Mouse (Mus musculus) megakaryocyte, adult 5-6 weeks (primary cell): ENCODE data around the gene Guca1a. TPM values are rescaled to one million over a fixed set of nuclear protein-coding genes. Genes with fewer than 3 reads are reported as not detected.

Experiments
- ATAC-seq: 2 replicates; pipeline ENCODE4 v1.8.0; 2016; ENCODE audit warnings: mild to moderate bottlenecking, inconsistent platforms; ENCODE audit not compliant: poor library complexity, severe bottlenecking
- total RNA-seq, 2 experiments: library from RNA; stranded (forward) in 1 of 2; stranded (reverse) in 1 of 2; fragments of 153-499, 151-499 nt in 1 of 2; fragments of 221-1000, 200-1000 nt in 1 of 2; gene quantifications; 2 replicates each; pipeline versions ENCODE4 v1.2.3 to v1.2.4; 2015 to 2017

Guca1a gene
- total RNA-seq, 2 experiments from 2014 or later, result 1.4 to 7.0 TPM

- ATAC-seq, result no peak
Observed at GRCm38 (mm10) chr17:47349721-47350319, 50.6 kb downstream of the Guca1a start.

Other genes with a start within 250 kb of the Guca1a start
- gene Mrps10, start 31.7 kb downstream of the Guca1a start, total RNA-seq (2015), result 30.9 and 34.0 TPM in 2 replicates
- 21.7 and 23.9 TPM in 2 replicates for gene Mrps10, start 31.7 kb downstream of the Guca1a start, total RNA-seq (2017)
- 1.0 and 1.5 TPM in 2 replicates for gene Guca1b, start 15.2 kb downstream of the Guca1a start, total RNA-seq (2015)
- 0.15 and 0.61 TPM in 2 replicates for gene Guca1b, start 15.2 kb downstream of the Guca1a start, total RNA-seq (2017)
- gene AI661453, start 36.0 kb upstream of the Guca1a start, total RNA-seq (2015), result 0.25 and 0.38 TPM in 2 replicates
- gene AI661453, start 36.0 kb upstream of the Guca1a start, total RNA-seq (2017), result 0.16 TPM in 1 of 2 replicates, not detected in the other
- gene 1700001C19Rik, start 36.8 kb upstream of the Guca1a start, total RNA-seq (2015), result not detected in 2 replicates
- gene 1700001C19Rik, start 36.8 kb upstream of the Guca1a start, total RNA-seq (2017), result not detected in 2 replicates
- gene Taf8, start 101.7 kb upstream of the Guca1a start, total RNA-seq (2015), result 16.3 and 19.3 TPM in 2 replicates
- gene Taf8, start 101.7 kb upstream of the Guca1a start, total RNA-seq (2017), result 44.0 and 57.5 TPM in 2 replicates
- gene Ccnd3, start 104.5 kb upstream of the Guca1a start, total RNA-seq (2015), result 315 and 324 TPM in 2 replicates
- gene Ccnd3, start 104.5 kb upstream of the Guca1a start, total RNA-seq (2017), result 155 and 184 TPM in 2 replicates
- gene Bysl, start 210.9 kb upstream of the Guca1a start, total RNA-seq (2015), result 4.8 and 5.6 TPM in 2 replicates
- gene Bysl, start 210.9 kb upstream of the Guca1a start, total RNA-seq (2017), result 6.4 and 7.3 TPM in 2 replicates
- gene Med20, start 211.0 kb upstream of the Guca1a start, total RNA-seq (2015), result 17.2 and 18.2 TPM in 2 replicates
- 32.2 and 33.8 TPM in 2 replicates for gene Med20, start 211.0 kb upstream of the Guca1a start, total RNA-seq (2017)
- gene Gm20517, start 211.0 kb upstream of the Guca1a start, total RNA-seq (2015), result 0.49 and 2.4 TPM in 2 replicates
- 1.7 and 2.3 TPM in 2 replicates for gene Gm20517, start 211.0 kb upstream of the Guca1a start, total RNA-seq (2017)
- gene Usp49, start 230.1 kb upstream of the Guca1a start, total RNA-seq (2015), result 3.9 and 5.1 TPM in 2 replicates
- gene Usp49, start 230.1 kb upstream of the Guca1a start, total RNA-seq (2017), result 4.2 and 5.3 TPM in 2 replicates